Mouse (Mus musculus) right cerebral cortex, postnatal 36 days (tissue): ENCODE data around the gene Fbxo31.
"Not testable (repeated sequence)": the region's sequence is repeated elsewhere in the genome, so short reads cannot be mapped to it uniquely, and the experiment has no call there.

Experiments used
- DNase-seq, 2 experiments: peaks; one replicate each; pipeline ENCODE4 v3.0.0; 2022; ENCODE audit warnings: low spot score in 2 of 2, mixed read lengths in 1 of 2

The Fbxo31 gene

GRCm38 (mm10) chr8:121578676-121579451 is at the start of gene Fbxo31:
Gene Fbxo31 (minus strand): TSS chr8:121578806.
- DNase-seq, result peak; percentile 90

- no peak for DNase-seq
Measured at GRCm38 (mm10) chr8:121623043-121623442, 44.4 kb upstream of the Fbxo31 start.

- no peak for DNase-seq
Measured at GRCm38 (mm10) chr8:121621879-121622278, 43.3 kb upstream of the Fbxo31 start.

GRCm38 (mm10) chr8:121620801-121621516 is 42.4 kb upstream of the Fbxo31 start:
- no peak for DNase-seq

GRCm38 (mm10) chr8:121619401-121619995 is 40.9 kb upstream of the Fbxo31 start:
- DNase-seq, result no peak

- no peak for DNase-seq
Measured at GRCm38 (mm10) chr8:121613419-121613818, 34.8 kb upstream of the Fbxo31 start.

GRCm38 (mm10) chr8:121609916-121610315 is 31.3 kb upstream of the Fbxo31 start:
- DNase-seq, result no peak

GRCm38 (mm10) chr8:121609251-121609650 is 30.6 kb upstream of the Fbxo31 start:
- DNase-seq, result no peak

- DNase-seq, result no peak
Measured at GRCm38 (mm10) chr8:121607661-121608060, 29.1 kb upstream of the Fbxo31 start.

GRCm38 (mm10) chr8:121603801-121604200 is 25.2 kb upstream of the Fbxo31 start:
- DNase-seq, result no peak

GRCm38 (mm10) chr8:121602860-121603259 is 24.3 kb upstream of the Fbxo31 start:
- DNase-seq, result peak; percentile 59 to 73

- no peak for DNase-seq
Measured at GRCm38 (mm10) chr8:121602411-121602810, 23.8 kb upstream of the Fbxo31 start.

- DNase-seq, result no peak
Measured at GRCm38 (mm10) chr8:121599842-121600241, 21.2 kb upstream of the Fbxo31 start.

- DNase-seq, result peak; percentile 58 to 63
Measured at GRCm38 (mm10) chr8:121598892-121599291, 20.3 kb upstream of the Fbxo31 start.

- no peak for DNase-seq
Measured at GRCm38 (mm10) chr8:121598190-121598589, 19.6 kb upstream of the Fbxo31 start.

GRCm38 (mm10) chr8:121597492-121597891 is 18.9 kb upstream of the Fbxo31 start:
- not testable (repeated sequence) for DNase-seq

GRCm38 (mm10) chr8:121593983-121594382 is 15.4 kb upstream of the Fbxo31 start:
- DNase-seq, result no peak

GRCm38 (mm10) chr8:121593293-121593692 is 14.7 kb upstream of the Fbxo31 start:
- DNase-seq, result no peak

- no peak for DNase-seq
Measured at GRCm38 (mm10) chr8:121591178-121592066, 12.8 kb upstream of the Fbxo31 start.

- DNase-seq, result peak; percentile 96
Measured at GRCm38 (mm10) chr8:121590203-121591177, 11.9 kb upstream of the Fbxo31 start, which contains the start of gene Map1lc3b. Gene Map1lc3b (plus strand): TSS chr8:121590361.
